Mouse (Mus musculus) intestine, embryonic 15.5 days (tissue): ENCODE measurements around the gene Wdr20. TPM values are rescaled to one million over a fixed set of nuclear protein-coding genes. Genes with fewer than 3 reads are reported as not detected.

Source experiments
- ATAC-seq: fragments of 200-750 bp; cut with Nextera tagmentation; 2 replicates; pipeline ENCODE4 v1.8.0; 2017; ENCODE audit warnings: moderate TSS enrichment, moderate library complexity
- H3K27ac ChIP-seq: fragments of 300-500 bp; sonication (generic); 2 replicates; pipeline ENCODE4 v1.5.1; 2015; ENCODE audit warnings: mild to moderate bottlenecking, inconsistent platforms
- H3K27me3 ChIP-seq: fragments of 300-500 bp; sonication (generic); replicated peaks from 2 replicates; pipeline ENCODE4 v1.6.1; 2015; ENCODE audit warnings: inconsistent platforms
- H3K36me3 ChIP-seq: fragments of 300-500 bp; sonication (generic); 2 replicates; pipeline ENCODE4 v1.6.1; 2015; ENCODE audit warnings: inconsistent platforms
- H3K4me1 ChIP-seq: fragments of 300-500 bp; sonication (generic); replicated peaks from 2 replicates; pipeline ENCODE4 v1.6.1; 2015; ENCODE audit warnings: inconsistent platforms
- H3K4me2 ChIP-seq: fragments of 300-500 bp; sonication (generic); replicated peaks from 2 replicates; pipeline ENCODE4 v1.6.1; 2015; ENCODE audit warnings: mild to moderate bottlenecking, inconsistent platforms
- H3K4me3 ChIP-seq: fragments of 300-500 bp; sonication (generic); replicated peaks from 2 replicates; pipeline ENCODE4 v1.5.1; 2015; ENCODE audit warnings: inconsistent platforms
- H3K9ac ChIP-seq: fragments of 300-500 bp; sonication (generic); 2 replicates; pipeline ENCODE4 v1.6.1; 2015; ENCODE audit warnings: inconsistent platforms
- H3K9me3 ChIP-seq: fragments of 300-500 bp; sonication (generic); 2 replicates; pipeline ENCODE4 v1.6.1; 2016; ENCODE audit warnings: inconsistent platforms
- WGBS: fragments of 180-500 bp; shearing (Covaris S2); methylation state at CpG from one replicate; pipeline ENCODE4 v1.1.7; 2015; 5-methylcytosine and 5-hydroxymethylcytosine counted together
- polyA plus RNA-seq: library from polyadenylated mRNA; unstranded; fragments of >200 nt; fragmentation: Nextera tagmentation; extraction: Ambion mirVana; gene quantifications from 2 replicates; pipeline ENCODE4 v1.2.1, GENCODE M21; 2015

The Wdr20 gene
- polyA plus RNA-seq, 1 experiment from 2014 or later = 19.8 TPM

GRCm38 (mm10) chr12:110851414-110851813, 113.7 kb downstream of the Wdr20 start:
- H3K4me2 ChIP-seq = peak overlapping the region; percentile 76
- H3K27me3 ChIP-seq = no peaks in the 10 kb centered on the region
- H3K4me1 ChIP-seq = peaks cover 15% of the 10 kb centered on the region
- H3K27ac ChIP-seq = no peak overlapping the region
- 69% methylated on average over 12 of the region's 12 CpGs for WGBS
- peak overlapping the region; percentile 92; the same call in 1 of the 2 replicates for H3K4me3 ChIP-seq
- H3K36me3 ChIP-seq = peaks cover 3% of the 10 kb centered on the region; the same call in 1 of the 2 replicates
- peak overlapping the region; percentile 86 for H3K9ac ChIP-seq
- H3K9me3 ChIP-seq = no peaks in the 10 kb centered on the region
- no peak for ATAC-seq

- Histone ChIP-seq H3K4me2 (no peak overlapping the region), H3K27me3 (no peaks in the 10 kb centered on the region), H3K9ac (peak overlapping the region; percentile 86; the same call in 1 of the 2 replicates), H3K27ac (no peak overlapping the region), H3K36me3 (peaks cover 3% of the 10 kb centered on the region; the same call in 1 of the 2 replicates), H3K9me3 (no peaks in the 10 kb centered on the region), H3K4me3 (no peak overlapping the region), H3K4me1 (peaks cover 13% of the 10 kb centered on the region)
- 73% methylated on average over 1 of the region's 1 CpGs for WGBS
- ATAC-seq = no peak
Observed at GRCm38 (mm10) chr12:110851923-110852322, 114.2 kb downstream of the Wdr20 start.

Other genes starting within 250 kb of the Wdr20 start
- gene Dync1h1, start 136.5 kb upstream of the Wdr20 start, polyA plus RNA-seq = 35.7 and 38.6 TPM in 2 replicates
- gene 1700001K19Rik, start 55.3 kb upstream of the Wdr20 start, polyA plus RNA-seq = not detected in 2 replicates
- gene Hsp90aa1, start 35.2 kb upstream of the Wdr20 start, polyA plus RNA-seq = 887 and 955 TPM in 2 replicates
- gene Mok, start 103.0 kb downstream of the Wdr20 start, polyA plus RNA-seq = 2.4 and 2.6 TPM in 2 replicates
- 4.5 and 4.9 TPM in 2 replicates for gene Zfp839, start 112.3 kb downstream of the Wdr20 start, polyA plus RNA-seq
- gene Cinp, start 151.2 kb downstream of the Wdr20 start, polyA plus RNA-seq = 69.6 and 74.2 TPM in 2 replicates
- gene Tecpr2, start 151.3 kb downstream of the Wdr20 start, polyA plus RNA-seq = 3.0 and 3.1 TPM in 2 replicates
- 22.7 and 25.8 TPM in 2 replicates for gene Ankrd9, start 241.1 kb downstream of the Wdr20 start, polyA plus RNA-seq